Mouse (Mus musculus) megakaryocyte, embryonic 14.5 days (primary cell): ENCODE results near the gene Lypd4. TPM values are rescaled to one million over a fixed set of nuclear protein-coding genes. Genes with fewer than 3 reads are reported as not detected.

Experiments
- H3K27me3 ChIP-seq: replicated peaks from 2 replicates; pipeline ENCODE3; 2012; ENCODE audit warnings: inconsistent platforms
- H3K36me3 ChIP-seq: replicated peaks from 2 replicates; pipeline ENCODE3; 2012; ENCODE audit warnings: low read length, inconsistent platforms, mixed read lengths
- H3K4me1 ChIP-seq: 2 replicates; pipeline ENCODE4 v1.6.1; 2012; ENCODE audit warnings: inconsistent platforms
- H3K4me3 ChIP-seq: replicated peaks from 2 replicates; pipeline ENCODE3; 2012; ENCODE audit warnings: moderate library complexity, mild to moderate bottlenecking, inconsistent platforms
- H3K9me3 ChIP-seq: 2 replicates; pipeline ENCODE4 v1.6.1; 2012; ENCODE audit warnings: inconsistent platforms
- FLI1 ChIP-seq: IDR thresholded peaks from 2 replicates; pipeline ENCODE4 v1.6.1; 2012; ENCODE audit warnings: low read length, inconsistent platforms, mixed read lengths
- GATA1 ChIP-seq: IDR thresholded peaks from 3 replicates; pipeline ENCODE4 v1.6.1; 2012; ENCODE audit warnings: mixed read lengths, low read length, inconsistent platforms, borderline replicate concordance
- polyA plus RNA-seq: library from polyadenylated mRNA; stranded (reverse); fragments of >175 nt; gene quantifications from 2 replicates; pipeline ENCODE4 v1.2.3, GENCODE M21; 2012; ENCODE audit warnings: low replicate concordance; ENCODE audit not compliant: insufficient read depth

The Lypd4 gene
- polyA plus RNA-seq, 1 experiment = not detected

- Histone ChIP-seq H3K4me1 (peaks cover 44% of the 10 kb centered on the region), H3K36me3 (peaks cover 65% of the 10 kb centered on the region), H3K4me3 (no peak overlapping the region), H3K27me3 (no peaks in the 10 kb centered on the region), H3K9me3 (no peaks in the 10 kb centered on the region)
- TF ChIP-seq GATA1 = no peak
- no peak for TF ChIP-seq FLI1
Measured at GRCm38 (mm10) chr7:24889431-24890220, 19.9 kb upstream of the Lypd4 start.

- peaks cover 47% of the 10 kb centered on the region for H3K4me1 ChIP-seq
- no peak for TF ChIP-seq FLI1
- TF ChIP-seq GATA1 = no peak
- peaks cover 62% of the 10 kb centered on the region for H3K36me3 ChIP-seq
- H3K27me3 ChIP-seq = no peaks in the 10 kb centered on the region
- no peaks in the 10 kb centered on the region for H3K9me3 ChIP-seq
- H3K4me3 ChIP-seq = peak overlapping the region; percentile 100
Measured at GRCm38 (mm10) chr7:24887096-24887495, 17.4 kb upstream of the Lypd4 start.

- Histone ChIP-seq H3K4me3 (peak overlapping the region; percentile 100), H3K4me1 (peaks cover 47% of the 10 kb centered on the region), H3K27me3 (no peaks in the 10 kb centered on the region), H3K9me3 (no peaks in the 10 kb centered on the region), H3K36me3 (peaks cover 59% of the 10 kb centered on the region)
- TF ChIP-seq FLI1 (no peak), GATA1 (no peak)
Measured at GRCm38 (mm10) chr7:24886308-24886633, 16.5 kb upstream of the Lypd4 start.

GRCm38 (mm10) chr7:24885468-24886307 is 15.9 kb upstream of the Lypd4 start:
- H3K4me1 ChIP-seq = peaks cover 49% of the 10 kb centered on the region
- H3K27me3 ChIP-seq = no peaks in the 10 kb centered on the region
- TF ChIP-seq FLI1 = no peak
- no peak for TF ChIP-seq GATA1
- no peaks in the 10 kb centered on the region for H3K9me3 ChIP-seq
- H3K36me3 ChIP-seq = peaks cover 53% of the 10 kb centered on the region
- H3K4me3 ChIP-seq = peak overlapping the region; percentile 100

GRCm38 (mm10) chr7:24884693-24885291 is 15.1 kb upstream of the Lypd4 start:
- Histone ChIP-seq H3K27me3 (peaks cover 4% of the 10 kb centered on the region), H3K36me3 (peaks cover 44% of the 10 kb centered on the region), H3K9me3 (no peaks in the 10 kb centered on the region), H3K4me1 (peaks cover 40% of the 10 kb centered on the region), H3K4me3 (peak overlapping the region; percentile 100)
- TF ChIP-seq GATA1 (no peak), FLI1 (no peak)

- H3K4me3 ChIP-seq = peak within 1 kb of the TSS; percentile 100
- H3K9me3 ChIP-seq = no peaks in the 10 kb centered on the region
- peaks cover 39% of the 10 kb centered on the region for H3K4me1 ChIP-seq
- peaks cover 5% of the 10 kb centered on the region for H3K27me3 ChIP-seq
- TF ChIP-seq GATA1 = no peak
- peak; percentile 88 for TF ChIP-seq FLI1
- H3K36me3 ChIP-seq = peaks cover 37% of the 10 kb centered on the region
Measured at GRCm38 (mm10) chr7:24883896-24884692, 14.4 kb upstream of the Lypd4 start, which contains the start of gene Rps19. Gene Rps19 (plus strand): TSS chr7:24884371.

DNA sequence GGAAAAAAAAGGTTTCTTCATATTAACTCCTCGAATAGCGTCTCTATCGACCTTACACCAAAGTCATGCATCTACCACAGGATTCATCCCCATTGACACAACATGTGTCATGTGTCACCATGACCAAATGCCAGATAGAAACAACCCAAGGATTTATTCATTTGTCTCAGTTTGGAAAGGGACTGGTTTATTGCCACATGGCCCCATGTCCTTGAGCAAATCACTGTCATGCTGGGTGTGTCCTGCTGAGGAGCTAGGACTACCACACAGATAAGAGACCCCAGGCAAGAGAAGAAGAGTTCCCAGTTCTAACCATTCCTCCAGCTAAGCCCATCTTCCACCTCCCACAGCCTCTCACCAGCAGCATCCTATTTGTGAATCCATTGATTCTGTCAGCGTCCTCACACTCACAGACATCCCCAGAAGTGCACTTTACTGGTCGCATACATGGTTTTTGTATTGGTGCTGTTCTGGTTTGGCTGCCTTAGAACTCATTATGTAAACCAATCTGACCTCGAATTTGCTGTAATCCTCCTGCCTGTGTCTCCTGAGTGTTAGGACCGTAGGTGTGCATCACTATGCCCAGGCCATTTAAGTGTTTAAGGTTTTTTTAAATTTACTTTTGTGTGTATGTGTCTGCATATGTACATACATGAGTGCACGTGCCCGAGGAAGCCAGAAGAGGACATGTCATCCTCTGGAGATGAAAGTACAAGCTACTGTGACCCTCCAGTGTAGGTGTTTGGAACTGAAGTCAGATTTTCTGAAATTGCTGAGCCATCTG is 12.9 kb upstream of the Lypd4 start:
- Histone ChIP-seq H3K36me3 (peaks cover 22% of the 10 kb centered on the region), H3K4me1 (peaks cover 30% of the 10 kb centered on the region), H3K4me3 (no peak overlapping the region), H3K27me3 (peaks cover 6% of the 10 kb centered on the region), H3K9me3 (no peaks in the 10 kb centered on the region)
- no peak for TF ChIP-seq FLI1

DNA sequence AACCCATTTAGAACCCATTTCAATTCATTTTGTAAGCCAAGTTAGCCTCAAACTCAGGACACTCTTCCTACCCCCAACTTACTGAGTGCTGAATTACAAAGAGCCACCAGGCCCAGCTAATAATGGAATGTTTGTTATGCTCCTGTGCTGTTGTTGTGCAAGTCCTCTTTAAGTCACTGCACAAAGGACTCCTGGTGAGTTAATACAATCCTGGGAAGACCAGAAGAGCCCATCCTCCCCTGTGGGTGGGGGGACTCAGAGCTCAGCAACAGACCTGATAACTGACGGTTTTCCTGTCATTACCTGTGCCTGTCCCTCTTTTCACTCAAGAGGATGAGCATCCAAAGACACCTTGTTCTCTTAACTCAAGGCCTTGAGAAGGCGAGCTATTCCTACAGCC is 9.9 kb upstream of the Lypd4 start:
- no peak for TF ChIP-seq GATA1
- TF ChIP-seq FLI1 = no peak
- H3K4me1 ChIP-seq = peaks cover 21% of the 10 kb centered on the region
- no peaks in the 10 kb centered on the region for H3K36me3 ChIP-seq
- no peaks in the 10 kb centered on the region for H3K9me3 ChIP-seq
- peaks cover 23% of the 10 kb centered on the region for H3K27me3 ChIP-seq
- H3K4me3 ChIP-seq = no peak overlapping the region
